Mouse (Mus musculus) neural tube, embryonic 14.5 days (tissue): ENCODE data around the gene Mrpl43. TPM values are rescaled to one million over a fixed set of nuclear protein-coding genes. Genes with fewer than 3 reads are reported as not detected.

ENCODE experiments used
- ATAC-seq: fragments of 200-750 bp; cut with Nextera tagmentation; 2 replicates; pipeline ENCODE4 v1.8.0; 2017; ENCODE audit warnings: low read depth, mild to moderate bottlenecking, moderate TSS enrichment, moderate library complexity
- H3K27ac ChIP-seq: fragments of 300-500 bp; sonication (generic); 2 replicates; pipeline ENCODE4 v1.5.1; 2014; ENCODE audit warnings: low read depth, mild to moderate bottlenecking, control low read depth, low read length, moderate library complexity, mixed read lengths
- H3K27me3 ChIP-seq: fragments of 300-500 bp; sonication (generic); 2 replicates; pipeline ENCODE4 v1.6.1; 2014; ENCODE audit warnings: low read length; ENCODE audit not compliant: control insufficient read depth, insufficient read depth
- H3K36me3 ChIP-seq: fragments of 300-500 bp; sonication (generic); 2 replicates; pipeline ENCODE4 v1.6.1; 2014; ENCODE audit warnings: low read length, mixed read lengths; ENCODE audit not compliant: control insufficient read depth, insufficient read depth
- H3K4me1 ChIP-seq: fragments of 300-500 bp; sonication (generic); 2 replicates; pipeline ENCODE4 v1.6.1; 2014; ENCODE audit warnings: low read length; ENCODE audit not compliant: control insufficient read depth, insufficient read depth
- H3K4me2 ChIP-seq: fragments of 300-500 bp; sonication (generic); 2 replicates; pipeline ENCODE4 v1.6.1; 2014; ENCODE audit warnings: mild to moderate bottlenecking, low read depth, low read length, control low read depth
- H3K4me3 ChIP-seq: fragments of 300-500 bp; sonication (generic); 2 replicates; pipeline ENCODE4 v1.5.1; 2014; ENCODE audit warnings: low read depth, low read length, control low read depth, mixed read lengths
- H3K9ac ChIP-seq: fragments of 300-500 bp; sonication (generic); replicated peaks from 2 replicates; pipeline ENCODE4 v1.6.1; 2014; ENCODE audit warnings: low read depth, mild to moderate bottlenecking, control low read depth, low read length, mixed read lengths
- H3K9me3 ChIP-seq: fragments of 300-500 bp; sonication (generic); 2 replicates; pipeline ENCODE4 v1.6.1; 2016; ENCODE audit warnings: low read length; ENCODE audit not compliant: control insufficient read depth
- WGBS: fragments of 180-500 bp; shearing (Covaris S2); extraction: QIAGEN DNeasy Blood & Tissue Kit; methylation state at CpG from one replicate; pipeline ENCODE4 v1.1.7; 2014; 5-methylcytosine and 5-hydroxymethylcytosine counted together
- polyA plus RNA-seq: library from polyadenylated mRNA; unstranded; fragments of >200 nt; fragmentation: Nextera tagmentation; extraction: Ambion mirVana; gene quantifications from 2 replicates; pipeline ENCODE4 v1.2.1, GENCODE M21; 2014

Mrpl43 gene
- polyA plus RNA-seq, 1 experiment from 2014 or later, result 88.0 TPM

GRCm38 (mm10) chr19:44982477-44983115, 23.6 kb downstream of the Mrpl43 start:
- H3K27me3 ChIP-seq, result no peaks in the 10 kb centered on the region
- no peak overlapping the region for H3K9ac ChIP-seq
- no peak overlapping the region for H3K27ac ChIP-seq
- peaks cover 25% of the 10 kb centered on the region for H3K36me3 ChIP-seq
- no peaks in the 10 kb centered on the region for H3K9me3 ChIP-seq
- H3K4me3 ChIP-seq, result no peak overlapping the region
- H3K4me1 ChIP-seq, result no peaks in the 10 kb centered on the region
- H3K4me2 ChIP-seq, result no peak overlapping the region
- no peak for ATAC-seq
- WGBS, result 81% methylated on average over 7 of the region's 7 CpGs

GRCm38 (mm10) chr19:44980787-44981186, 25.5 kb downstream of the Mrpl43 start:
- Histone ChIP-seq H3K36me3 (peaks cover 36% of the 10 kb centered on the region), H3K9me3 (no peaks in the 10 kb centered on the region), H3K9ac (no peak overlapping the region), H3K27me3 (no peaks in the 10 kb centered on the region), H3K4me3 (no peak overlapping the region), H3K4me1 (no peaks in the 10 kb centered on the region), H3K27ac (no peak overlapping the region), H3K4me2 (no peak overlapping the region)
- WGBS, result 93% methylated on average over 2 of the region's 2 CpGs
- no peak for ATAC-seq

- H3K4me2 ChIP-seq, result no peak overlapping the region
- H3K27me3 ChIP-seq, result no peaks in the 10 kb centered on the region
- H3K4me1 ChIP-seq, result no peaks in the 10 kb centered on the region
- 93% methylated on average over 6 of the region's 6 CpGs for WGBS
- H3K4me3 ChIP-seq, result no peak overlapping the region
- peaks cover 64% of the 10 kb centered on the region for H3K36me3 ChIP-seq
- no peaks in the 10 kb centered on the region for H3K9me3 ChIP-seq
- no peak overlapping the region for H3K9ac ChIP-seq
- H3K27ac ChIP-seq, result no peak overlapping the region
- no peak for ATAC-seq
Observed at GRCm38 (mm10) chr19:44977148-44977547, 29.1 kb downstream of the Mrpl43 start.

DNA sequence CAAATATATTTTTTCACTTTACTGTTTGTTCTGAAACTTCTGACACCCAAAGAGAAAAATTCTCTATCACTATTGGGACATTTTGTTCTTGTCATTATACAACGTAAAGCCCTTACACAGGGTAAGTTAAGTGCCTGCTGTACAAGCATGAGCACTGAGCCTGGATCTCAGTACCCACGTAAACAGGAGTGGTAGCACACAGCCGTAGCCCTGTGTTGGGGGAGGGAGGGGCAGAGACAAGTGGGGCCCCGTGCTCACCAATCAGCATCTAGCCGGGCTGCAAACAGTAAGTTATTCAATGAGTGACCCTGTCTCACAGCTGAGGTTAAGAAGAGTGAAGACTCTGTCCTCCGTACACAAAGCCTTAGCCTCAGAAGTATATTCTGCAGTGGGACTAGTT, 29.6 kb downstream of the Mrpl43 start:
- 79% methylated on average over 6 of the region's 6 CpGs for WGBS
- Histone ChIP-seq H3K36me3 (peaks cover 63% of the 10 kb centered on the region), H3K4me1 (no peaks in the 10 kb centered on the region), H3K9ac (no peak overlapping the region), H3K4me3 (no peak overlapping the region), H3K9me3 (no peaks in the 10 kb centered on the region), H3K27me3 (no peaks in the 10 kb centered on the region), H3K4me2 (no peak overlapping the region), H3K27ac (no peak overlapping the region)
- no peak for ATAC-seq

- H3K27ac ChIP-seq, result no peak overlapping the region
- no peak overlapping the region for H3K9ac ChIP-seq
- WGBS, result 89% methylated on average over 3 of the region's 3 CpGs
Observed at GRCm38 (mm10) chr19:44968329-44968728, 37.9 kb downstream of the Mrpl43 start.

GRCm38 (mm10) chr19:44965978-44966377, 40.3 kb downstream of the Mrpl43 start:
- Histone ChIP-seq H3K27me3 (no peaks in the 10 kb centered on the region), H3K4me3 (no peak overlapping the region), H3K4me2 (no peak overlapping the region), H3K4me1 (no peaks in the 10 kb centered on the region), H3K9ac (no peak overlapping the region), H3K36me3 (peaks cover 64% of the 10 kb centered on the region), H3K9me3 (no peaks in the 10 kb centered on the region), H3K27ac (no peak overlapping the region)
- 100% methylated on average over 1 of the region's 1 CpGs for WGBS
- no peak for ATAC-seq

More at GRCm38 (mm10) chr19:44968329-44968728, 37.9 kb downstream of the Mrpl43 start:
- Histone ChIP-seq H3K9me3 (no peaks in the 10 kb centered on the region), H3K4me2 (no peak overlapping the region), H3K27me3 (no peaks in the 10 kb centered on the region), H3K36me3 (peaks cover 62% of the 10 kb centered on the region), H3K4me3 (no peak overlapping the region), H3K4me1 (no peaks in the 10 kb centered on the region)
- ATAC-seq, result no peak

DNA sequence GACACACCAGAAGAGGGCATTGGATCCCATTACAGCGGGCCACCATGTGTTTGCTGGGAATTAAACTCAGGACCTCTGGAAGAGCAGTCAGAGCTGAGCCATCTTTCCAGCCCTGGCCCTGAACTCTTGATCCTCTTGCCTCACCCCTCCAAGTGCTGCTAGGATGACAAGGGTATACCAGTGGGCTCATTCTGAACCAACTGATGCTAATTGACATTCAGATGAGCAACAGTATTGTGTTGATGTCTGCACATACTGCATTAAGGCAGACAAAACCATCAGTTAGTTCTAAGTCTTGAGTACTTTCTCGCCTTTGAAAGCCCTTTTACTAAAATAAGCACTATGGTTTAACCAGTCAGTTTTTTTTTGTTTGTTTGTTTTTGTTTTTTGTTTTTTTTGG, 46.6 kb downstream of the Mrpl43 start:
- H3K4me3 ChIP-seq, result no peak overlapping the region
- 98% methylated on average over 2 of the region's 2 CpGs for WGBS
- H3K27ac ChIP-seq, result no peak overlapping the region
- H3K9ac ChIP-seq, result no peak overlapping the region
- no peaks in the 10 kb centered on the region for H3K27me3 ChIP-seq
- H3K36me3 ChIP-seq, result peaks cover 63% of the 10 kb centered on the region
- no peak for ATAC-seq
- no peaks in the 10 kb centered on the region for H3K4me1 ChIP-seq
- H3K9me3 ChIP-seq, result no peaks in the 10 kb centered on the region
- no peak overlapping the region for H3K4me2 ChIP-seq

Other genes with a start within 250 kb of the Mrpl43 start
- gene Slf2, start 75.3 kb downstream of the Mrpl43 start, polyA plus RNA-seq, result 41.5 and 46.3 TPM in 2 replicates
- 24.5 and 27.8 TPM in 2 replicates for gene Sema4g, start 17.3 kb downstream of the Mrpl43 start, polyA plus RNA-seq
- gene Twnk, start 779 bp downstream of the Mrpl43 start, polyA plus RNA-seq, result 10.2 and 12.8 TPM in 2 replicates
- 16.1 and 20.3 TPM in 2 replicates for gene Lzts2, start 8.0 kb upstream of the Mrpl43 start, polyA plus RNA-seq
- gene Pdzd7, start 39.3 kb upstream of the Mrpl43 start, polyA plus RNA-seq, result 2.3 and 2.5 TPM in 2 replicates
- 73.7 and 79.6 TPM in 2 replicates for gene Sfxn3, start 41.1 kb upstream of the Mrpl43 start, polyA plus RNA-seq
- 1.2 and 2.1 TPM in 2 replicates for gene Kazald1, start 68.8 kb upstream of the Mrpl43 start, polyA plus RNA-seq
- gene Tlx1, start 144.2 kb upstream of the Mrpl43 start, polyA plus RNA-seq, result 0.35 TPM in 1 of 2 replicates, not detected in the other
- gene Lbx1, start 229.4 kb upstream of the Mrpl43 start, polyA plus RNA-seq, result 23.0 and 24.3 TPM in 2 replicates